Mouse (Mus musculus) heart, postnatal 14 days (tissue): ENCODE measurements around the gene Alg1. TPM values are rescaled to one million over a fixed set of nuclear protein-coding genes. Genes with fewer than 3 reads are reported as not detected.

Experiments
- microRNA-seq, 2 experiments: library from miRNA; unstranded; fragments of <30 nt; microRNA quantifications; one replicate each; pipeline ENCODE4 v1.2.0; 2021 to 2022
- total RNA-seq, 2 experiments: library from RNA; stranded (reverse); gene quantifications; 2 replicates each; pipeline ENCODE4 v1.2.3; 2021

Gene Alg1
- total RNA-seq, 2 experiments from 2014 or later: 14.8 to 15.3 TPM

Small RNA genes lying within 50 kb of the gene (microRNA-seq; reads per million reads assigned to microRNA genes)
- gene Gm23689 (0 reads per million in 2 experiments), gene Gm26095 (0 reads per million in 2 experiments), gene Mir6364 (0 reads per million in 2 experiments)

Other genes with a start within 250 kb of the Alg1 start
- not detected for gene Sept12, start 235.8 kb upstream of the Alg1 start, total RNA-seq
- gene Smim22, start 226.3 kb upstream of the Alg1 start, total RNA-seq: not detected
- gene Rogdi, start 220.1 kb upstream of the Alg1 start, total RNA-seq: 10 to 100 TPM; 22.8 to 24.8 TPM
- gene Glyr1, start 183.8 kb upstream of the Alg1 start, total RNA-seq: 10 to 100 TPM; 50.9 to 51.0 TPM
- gene Ubn1, start 183.6 kb upstream of the Alg1 start, total RNA-seq: 10 to 100 TPM; 32.9 to 34.6 TPM
- 1 to 10 TPM; 3.3 to 3.9 TPM for gene Ppl, start 101.2 kb upstream of the Alg1 start, total RNA-seq
- under 1 TPM; 0.36 to 0.41 TPM for gene Sec14l5, start 86.5 kb upstream of the Alg1 start, total RNA-seq
- 10 to 100 TPM in 1 of 2 experiments, 1 to 10 TPM in 1; 8.8 to 10.4 TPM for gene Nagpa, start 29.6 kb upstream of the Alg1 start, total RNA-seq
- gene AU021092, start 11.3 kb upstream of the Alg1 start, total RNA-seq: 10 to 100 TPM; 29.1 to 31.6 TPM
- 1 to 10 TPM; 9.2 to 9.3 TPM for gene Eef2kmt, start 22.4 kb downstream of the Alg1 start, total RNA-seq